Mouse (Mus musculus) hindbrain, embryonic 15.5 days (tissue): ENCODE results near the gene Caml. TPM values are rescaled to one million over a fixed set of nuclear protein-coding genes. Genes with fewer than 3 reads are reported as not detected.
A peak's percentile ranks its signal among the peaks of the same experiment; 100 is the strongest.
"Not testable (repeated sequence)": the region's sequence is repeated elsewhere in the genome, so short reads cannot be mapped to it uniquely, and the experiment has no call there.

Experiments
- ATAC-seq: fragments of 200-750 bp; cut with Nextera tagmentation; 2 replicates; pipeline ENCODE4 v1.8.0; 2017; ENCODE audit warnings: low read depth, moderate number of reproducible peaks, moderate TSS enrichment; ENCODE audit not compliant: low FRiP score
- H3K27ac ChIP-seq: fragments of 300-500 bp; sonication (generic); replicated peaks from 2 replicates; pipeline ENCODE4 v1.5.1; 2015; ENCODE audit warnings: mild to moderate bottlenecking, inconsistent platforms
- H3K27me3 ChIP-seq: fragments of 300-500 bp; sonication (generic); 2 replicates; pipeline ENCODE4 v1.6.1; 2015; ENCODE audit warnings: control low read depth, inconsistent platforms
- H3K36me3 ChIP-seq: fragments of 300-500 bp; sonication (generic); 2 replicates; pipeline ENCODE4 v1.6.1; 2015; ENCODE audit warnings: control low read depth, inconsistent platforms
- H3K4me1 ChIP-seq: fragments of 300-500 bp; sonication (generic); replicated peaks from 2 replicates; pipeline ENCODE4 v1.6.1; 2015; ENCODE audit warnings: control low read depth, inconsistent platforms
- H3K4me2 ChIP-seq: fragments of 300-500 bp; sonication (generic); 2 replicates; pipeline ENCODE4 v1.6.1; 2015; ENCODE audit warnings: moderate library complexity, mild to moderate bottlenecking, inconsistent platforms
- H3K4me3 ChIP-seq: fragments of 300-500 bp; sonication (generic); 2 replicates; pipeline ENCODE4 v1.5.1; 2015; ENCODE audit warnings: mild to moderate bottlenecking, inconsistent platforms
- H3K9ac ChIP-seq: fragments of 300-500 bp; sonication (generic); 2 replicates; pipeline ENCODE4 v1.6.1; 2015; ENCODE audit warnings: inconsistent platforms
- H3K9me3 ChIP-seq: fragments of 300-500 bp; sonication (generic); 2 replicates; pipeline ENCODE4 v1.6.1; 2016; ENCODE audit warnings: control low read depth, inconsistent platforms
- WGBS: fragments of 180-500 bp; shearing (Covaris S2); methylation state at CpG from one replicate; pipeline ENCODE4 v1.1.7; 2015; 5-methylcytosine and 5-hydroxymethylcytosine counted together
- polyA plus RNA-seq: library from polyadenylated mRNA; unstranded; fragments of >200 nt; fragmentation: Nextera tagmentation; extraction: Ambion mirVana; gene quantifications from 2 replicates; pipeline ENCODE4 v1.2.1, GENCODE M21; 2015

The Caml gene
- 98.6 and 103 TPM in 2 replicates for polyA plus RNA-seq

DNA sequence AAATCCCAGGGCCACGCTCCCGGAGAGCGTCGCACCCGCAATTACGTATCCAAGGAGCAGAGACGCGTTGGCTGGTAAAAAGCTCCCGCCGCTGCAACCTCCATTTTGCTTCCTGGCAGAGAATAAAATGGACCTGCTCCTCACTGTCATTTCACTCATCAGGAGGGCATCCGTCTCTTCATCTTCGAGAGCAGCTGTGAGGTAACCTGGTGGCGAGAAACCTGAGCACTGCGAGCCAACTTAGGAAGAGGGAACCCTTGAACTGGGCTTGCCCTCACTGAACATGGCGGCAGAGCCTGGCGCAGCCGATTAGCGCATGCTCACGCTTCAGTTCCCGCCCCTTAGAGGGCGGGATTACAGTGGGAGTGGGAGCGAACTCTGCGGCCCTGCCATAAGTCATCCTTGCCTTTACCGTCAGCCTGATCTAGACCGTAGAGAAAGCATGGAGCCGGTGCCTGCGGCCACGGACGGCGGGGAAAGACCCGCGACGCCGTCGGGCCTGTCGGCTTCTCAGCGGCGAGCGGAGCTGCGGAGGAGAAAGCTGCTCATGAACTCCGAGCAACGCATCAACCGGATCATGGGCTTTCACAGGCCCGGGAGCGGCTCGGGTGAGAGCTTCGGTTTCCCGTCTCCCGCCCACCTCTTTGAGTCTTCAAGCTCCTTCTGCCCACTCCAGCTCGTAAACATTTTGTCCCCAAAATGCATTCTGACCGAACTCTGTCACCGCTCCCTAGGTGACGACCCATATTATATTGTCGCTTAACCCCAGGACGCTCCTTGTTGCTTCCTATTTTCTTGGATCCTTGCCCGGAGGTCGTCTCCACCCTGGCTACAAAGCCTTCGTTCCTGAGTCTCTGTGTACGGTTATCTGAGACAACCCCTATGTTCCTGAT, at the start of gene Caml:
Caml (plus strand) TSS at position 357 of the 893 bp plus-strand sequence.
- Histone ChIP-seq H3K27me3 (no peaks in the 10 kb centered on the region), H3K9ac (peak within 1 kb of the TSS; percentile 91), H3K36me3 (peaks cover 12% of the 10 kb centered on the region; the same call in 1 of the 2 replicates), H3K4me3 (peak within 1 kb of the TSS; percentile 92), H3K27ac (peak within 1 kb of the TSS; percentile 93), H3K4me2 (peak within 1 kb of the TSS; percentile 66), H3K4me1 (peaks cover 40% of the 10 kb centered on the region), H3K9me3 (no peaks in the 10 kb centered on the region)
- WGBS = under 1% methylated on average over 59 of the region's 59 CpGs
- peak; percentile 98 for ATAC-seq

DNA sequence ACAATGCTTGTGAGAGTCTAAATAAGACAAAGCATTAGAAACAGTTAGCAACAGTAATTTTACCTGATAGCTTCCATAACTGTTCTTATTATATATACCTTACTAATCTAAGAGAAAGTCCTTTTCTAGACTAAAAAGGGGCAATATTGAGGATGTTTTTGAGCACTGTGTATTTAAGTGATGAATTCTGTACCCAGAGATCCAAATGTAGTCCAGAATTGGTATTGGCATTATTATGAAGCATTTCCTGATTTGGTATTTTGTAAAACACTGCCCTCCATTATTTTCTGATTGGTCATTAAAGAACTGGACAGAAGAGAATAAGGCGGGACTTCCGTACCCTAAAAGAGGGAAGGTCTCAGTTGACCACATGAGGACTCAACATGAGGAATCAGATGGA, 49.4 kb upstream of the Caml start, which contains the start of gene Tmed9:
Tmed9 (plus strand) TSS at position 301 of the 400 bp plus-strand sequence.
- ATAC-seq = no peak
- H3K4me3 ChIP-seq = no peak within 1 kb of the TSS
- 97% methylated on average over 2 of the region's 2 CpGs for WGBS
- H3K27me3 ChIP-seq = no peaks in the 10 kb centered on the region
- H3K9me3 ChIP-seq = no peaks in the 10 kb centered on the region
- no peak within 1 kb of the TSS for H3K27ac ChIP-seq
- no peaks in the 10 kb centered on the region for H3K36me3 ChIP-seq
- H3K4me1 ChIP-seq = peaks cover 24% of the 10 kb centered on the region
- no peak within 1 kb of the TSS for H3K9ac ChIP-seq
- H3K4me2 ChIP-seq = no peak within 1 kb of the TSS

DNA sequence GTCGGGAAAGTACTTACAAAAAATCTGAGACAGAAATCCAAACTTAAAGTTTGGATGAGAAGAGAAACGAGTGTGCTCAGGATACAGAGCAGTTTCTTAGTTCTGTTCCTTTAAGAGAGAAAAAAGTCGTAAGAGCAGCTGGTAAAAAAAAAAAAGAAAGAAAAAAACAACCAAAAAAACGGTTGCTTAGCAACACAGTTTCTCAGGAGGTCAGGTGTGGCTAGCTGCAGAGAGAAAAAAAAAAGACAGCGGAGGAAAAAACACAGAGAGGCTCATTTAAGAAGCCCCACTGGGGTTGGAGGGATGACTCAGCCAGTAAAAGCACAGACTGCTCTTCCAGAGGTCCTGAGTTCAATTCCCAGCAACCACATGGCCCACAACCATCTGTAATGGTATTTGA, 48.5 kb upstream of the Caml start:
- Histone ChIP-seq H3K4me3 (no peak overlapping the region), H3K9me3 (no peaks in the 10 kb centered on the region), H3K4me2 (no peak overlapping the region), H3K9ac (no peak overlapping the region), H3K27me3 (no peaks in the 10 kb centered on the region), H3K36me3 (no peaks in the 10 kb centered on the region), H3K4me1 (peaks cover 16% of the 10 kb centered on the region), H3K27ac (no peak overlapping the region)
- ATAC-seq = no peak
- 69% methylated on average over 5 of the region's 5 CpGs for WGBS

DNA sequence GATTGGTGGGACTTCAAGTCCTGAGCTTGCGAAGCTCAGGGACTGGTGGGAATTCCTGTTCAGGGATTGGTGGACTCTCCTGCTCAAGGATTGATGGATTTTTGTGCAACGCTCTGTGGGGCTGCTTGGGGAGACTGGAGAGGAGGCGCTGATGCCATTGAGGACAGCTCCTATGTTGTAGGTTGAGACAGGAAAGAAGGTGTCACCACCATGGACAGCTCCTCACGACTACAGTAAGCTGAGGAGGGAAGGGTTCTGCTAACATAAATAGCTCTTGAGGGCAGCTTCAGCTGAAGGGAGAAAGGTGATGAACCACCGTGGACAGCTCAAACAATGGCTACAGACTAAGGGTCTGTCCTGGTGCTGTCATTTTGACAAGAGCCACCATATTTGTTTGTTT, 46.9 kb upstream of the Caml start:
- Histone ChIP-seq H3K4me3 (no peak overlapping the region), H3K4me1 (peaks cover 10% of the 10 kb centered on the region), H3K4me2 (no peak overlapping the region), H3K9me3 (no peaks in the 10 kb centered on the region), H3K36me3 (no peaks in the 10 kb centered on the region), H3K27ac (no peak overlapping the region), H3K27me3 (no peaks in the 10 kb centered on the region), H3K9ac (no peak overlapping the region)
- 70% methylated on average over 5 of the region's 5 CpGs for WGBS
- ATAC-seq = no peak

DNA sequence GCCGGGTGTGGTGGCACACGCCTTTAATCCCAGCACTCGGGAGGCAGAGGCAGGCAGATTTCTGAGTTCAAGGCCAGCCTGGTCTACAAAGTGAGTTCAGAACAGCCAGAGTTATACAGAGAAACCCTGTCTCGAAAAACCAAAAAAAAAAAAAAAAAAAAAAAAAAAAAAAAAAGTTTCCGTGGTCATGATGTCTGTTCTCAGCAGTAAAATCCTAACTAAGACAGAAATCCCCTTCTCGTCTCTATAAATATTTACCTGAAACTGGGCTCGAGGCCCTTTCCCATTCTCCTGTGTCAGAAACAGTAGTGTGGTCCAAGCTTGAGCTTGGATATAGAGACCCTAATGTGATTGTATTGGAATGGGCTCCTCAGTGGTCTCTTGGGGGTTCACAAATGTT, 45.9 kb upstream of the Caml start:
- not testable (repeated sequence) for H3K4me1 ChIP-seq, H3K27me3 ChIP-seq, H3K4me2 ChIP-seq, H3K4me3 ChIP-seq, H3K9me3 ChIP-seq, H3K9ac ChIP-seq, ATAC-seq, H3K36me3 ChIP-seq, H3K27ac ChIP-seq
- 95% methylated on average over 7 of the region's 7 CpGs for WGBS

DNA sequence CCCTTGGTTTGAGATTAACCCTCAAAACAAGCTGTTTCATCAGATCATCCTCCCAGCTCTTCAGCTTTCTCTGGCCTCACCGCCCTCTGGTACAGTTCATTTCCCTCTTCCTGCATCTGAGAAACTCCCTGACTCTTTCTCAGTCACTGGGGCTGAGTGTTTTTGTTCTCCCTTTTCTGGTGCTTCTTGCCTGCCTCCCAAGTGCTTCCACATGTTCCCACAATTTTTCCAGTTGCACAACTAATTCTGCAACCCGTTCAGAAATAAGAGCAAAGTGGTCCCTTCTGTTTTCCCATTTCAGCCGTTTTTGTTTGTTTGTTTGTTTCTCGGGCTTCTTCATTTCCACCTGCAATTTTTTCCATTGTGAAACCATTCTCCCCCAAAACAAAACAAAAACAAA, 44.7 kb upstream of the Caml start:
- Histone ChIP-seq H3K9ac (no peak overlapping the region), H3K4me2 (no peak overlapping the region), H3K27me3 (no peaks in the 10 kb centered on the region), H3K4me3 (no peak overlapping the region), H3K9me3 (no peaks in the 10 kb centered on the region), H3K36me3 (no peaks in the 10 kb centered on the region), H3K4me1 (no peaks in the 10 kb centered on the region), H3K27ac (no peak overlapping the region)
- no peak for ATAC-seq
- 81% methylated on average over 4 of the region's 4 CpGs for WGBS

DNA sequence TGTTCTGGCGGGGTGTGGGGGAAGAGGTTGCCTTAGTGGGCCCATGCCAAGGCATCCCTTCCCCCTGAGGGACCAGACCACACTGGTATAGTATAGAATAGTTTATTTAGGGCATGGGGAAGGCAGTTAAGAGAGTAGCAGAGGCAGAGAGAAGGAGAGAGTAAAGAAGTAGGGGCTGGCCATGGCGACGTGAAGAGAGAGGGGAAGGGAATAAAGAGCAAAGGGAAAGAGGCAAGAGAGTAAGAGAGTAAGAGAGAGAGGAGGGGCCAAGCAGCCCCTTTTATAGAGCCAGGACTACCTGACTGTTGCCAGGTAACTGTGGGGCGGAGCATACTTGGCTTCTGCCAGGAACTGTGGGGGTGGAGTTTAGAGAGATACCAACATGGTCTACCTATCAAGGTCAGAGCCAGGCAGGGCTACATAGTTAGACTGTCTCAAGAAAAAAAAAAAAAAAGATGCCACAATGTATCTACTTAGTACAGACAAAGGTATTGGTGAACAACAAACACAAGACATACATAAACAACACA, 30.8 kb upstream of the Caml start:
- no peak overlapping the region for H3K4me3 ChIP-seq
- H3K4me2 ChIP-seq = peak overlapping the region; percentile 74; the same call in 1 of the 2 replicates
- no peaks in the 10 kb centered on the region for H3K9me3 ChIP-seq
- 74% methylated on average over 4 of the region's 4 CpGs for WGBS
- H3K4me1 ChIP-seq = peaks cover 24% of the 10 kb centered on the region
- no peak for ATAC-seq
- H3K27me3 ChIP-seq = no peaks in the 10 kb centered on the region
- peak overlapping the region; percentile 87; the same call in 1 of the 2 replicates for H3K27ac ChIP-seq
- no peak overlapping the region for H3K9ac ChIP-seq
- peaks cover 25% of the 10 kb centered on the region for H3K36me3 ChIP-seq

DNA sequence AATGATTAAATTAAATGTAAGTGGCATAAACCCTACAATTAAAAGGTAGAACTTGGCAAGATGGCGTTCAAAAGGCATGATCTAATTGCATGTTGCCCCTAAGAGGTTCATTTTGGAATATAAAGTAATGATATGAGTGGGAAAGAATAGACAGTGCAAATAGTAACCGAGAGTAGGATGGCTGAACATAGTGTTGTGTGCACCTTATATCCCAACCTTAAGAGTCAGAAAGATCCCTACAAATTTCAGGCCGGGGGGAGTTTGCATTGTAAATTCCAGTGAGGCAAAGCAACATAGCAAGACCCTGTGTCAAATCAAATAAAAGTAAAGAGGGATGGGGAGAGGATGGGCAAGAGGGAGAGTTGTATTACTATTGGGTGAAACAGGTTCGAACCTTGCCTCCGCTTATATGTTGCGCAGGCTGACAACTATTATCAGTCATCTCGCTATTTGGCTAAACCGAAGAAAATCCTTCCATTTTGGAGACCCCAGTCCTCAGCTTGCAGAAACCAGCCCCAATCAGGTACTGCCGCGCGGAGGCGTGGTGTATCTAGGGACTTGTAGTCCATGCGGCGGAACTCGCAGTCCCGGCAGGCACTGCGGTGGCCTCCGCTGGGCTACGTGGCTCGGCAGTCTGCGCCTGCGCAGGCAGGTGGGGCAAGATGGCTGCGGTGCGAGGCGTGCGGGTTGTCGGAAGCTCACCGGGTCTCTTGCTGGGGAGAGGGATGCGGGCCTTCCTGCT, 30.1 kb upstream of the Caml start:
- ATAC-seq = peak; percentile 99
- 5% methylated on average over 29 of the region's 29 CpGs for WGBS
- Histone ChIP-seq H3K36me3 (peaks cover 31% of the 10 kb centered on the region), H3K4me2 (peak overlapping the region; percentile 74), H3K27me3 (no peaks in the 10 kb centered on the region), H3K27ac (peak overlapping the region; percentile 87), H3K9me3 (no peaks in the 10 kb centered on the region), H3K4me1 (peaks cover 24% of the 10 kb centered on the region), H3K9ac (peak overlapping the region; percentile 79), H3K4me3 (peak overlapping the region; percentile 82)

DNA sequence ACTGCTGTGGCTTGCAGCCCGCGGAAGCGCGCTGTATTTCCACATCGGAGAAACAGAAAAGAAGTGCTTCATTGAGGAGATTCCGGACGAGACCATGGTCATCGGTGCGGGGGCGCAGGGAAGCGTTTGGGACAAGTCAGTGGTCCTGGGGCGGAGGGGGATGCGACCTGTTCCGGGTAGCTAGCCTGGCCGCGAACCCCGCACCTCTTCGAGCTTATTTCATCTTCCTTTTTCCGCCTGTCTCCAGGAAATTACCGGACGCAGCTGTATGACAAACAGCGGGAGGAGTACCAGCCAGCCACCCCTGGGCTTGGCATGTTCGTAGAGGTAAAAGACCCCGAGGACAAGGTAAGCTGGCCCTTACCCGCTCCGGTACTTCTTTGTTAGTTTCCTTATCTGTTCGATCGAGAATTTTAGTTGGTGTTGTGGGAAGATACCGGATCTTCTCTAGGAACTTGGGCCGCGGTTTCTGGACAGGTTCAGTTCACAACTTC, 29.5 kb upstream of the Caml start:
- ATAC-seq = peak; percentile 67
- Histone ChIP-seq H3K4me1 (peaks cover 24% of the 10 kb centered on the region), H3K4me3 (peak overlapping the region; percentile 82), H3K27me3 (no peaks in the 10 kb centered on the region), H3K9me3 (no peaks in the 10 kb centered on the region), H3K27ac (peak overlapping the region; percentile 87), H3K9ac (peak overlapping the region; percentile 79), H3K36me3 (peaks cover 36% of the 10 kb centered on the region), H3K4me2 (peak overlapping the region; percentile 74)
- WGBS = 1% methylated on average over 31 of the region's 31 CpGs

DNA sequence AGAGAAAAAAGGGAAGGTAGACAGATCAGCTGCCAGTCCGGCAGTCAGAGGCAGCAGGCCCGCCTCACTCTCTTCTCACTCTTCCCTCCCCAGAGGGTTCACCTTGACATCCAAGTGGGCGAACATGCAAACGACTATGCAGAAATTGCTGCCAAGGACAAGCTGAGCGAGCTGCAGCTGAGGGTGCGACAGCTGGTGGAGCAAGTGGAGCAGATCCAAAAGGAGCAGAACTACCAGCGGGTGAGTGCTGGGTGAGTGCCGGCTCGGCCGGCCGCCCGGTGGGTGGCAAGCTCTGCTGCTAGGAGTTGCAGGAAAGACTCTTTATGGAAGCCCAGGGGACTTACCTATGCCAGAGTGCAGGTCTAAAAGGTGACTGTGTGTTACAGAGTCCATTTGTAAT, 27.4 kb upstream of the Caml start:
- H3K27ac ChIP-seq = no peak overlapping the region
- ATAC-seq = no peak
- H3K4me2 ChIP-seq = no peak overlapping the region
- peaks cover 36% of the 10 kb centered on the region for H3K36me3 ChIP-seq
- H3K27me3 ChIP-seq = no peaks in the 10 kb centered on the region
- 73% methylated on average over 12 of the region's 12 CpGs for WGBS
- H3K4me1 ChIP-seq = peaks cover 31% of the 10 kb centered on the region
- H3K9me3 ChIP-seq = no peaks in the 10 kb centered on the region
- H3K4me3 ChIP-seq = no peak overlapping the region
- no peak overlapping the region for H3K9ac ChIP-seq

DNA sequence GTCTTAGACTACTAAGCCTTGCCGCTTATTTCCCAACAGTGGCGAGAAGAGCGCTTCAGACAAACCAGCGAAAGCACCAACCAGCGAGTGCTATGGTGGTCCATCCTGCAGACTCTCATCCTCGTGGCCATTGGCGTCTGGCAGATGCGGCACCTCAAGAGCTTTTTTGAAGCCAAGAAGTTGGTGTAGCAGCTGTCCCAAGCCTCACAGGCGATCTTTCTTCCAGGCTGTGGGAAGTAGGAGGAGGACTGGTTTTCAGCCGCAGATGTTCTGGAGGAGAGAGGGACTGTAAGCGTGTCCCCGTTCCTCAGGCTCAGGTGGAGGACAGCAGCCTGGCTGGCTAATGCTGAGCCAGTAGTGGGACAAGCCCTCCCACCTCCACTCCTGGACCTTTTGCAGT, 26.0 kb upstream of the Caml start:
- no peak for ATAC-seq
- H3K4me2 ChIP-seq = no peak overlapping the region
- no peak overlapping the region for H3K9ac ChIP-seq
- 96% methylated on average over 12 of the region's 12 CpGs for WGBS
- no peaks in the 10 kb centered on the region for H3K9me3 ChIP-seq
- no peak overlapping the region for H3K27ac ChIP-seq
- H3K27me3 ChIP-seq = no peaks in the 10 kb centered on the region
- peaks cover 45% of the 10 kb centered on the region for H3K4me1 ChIP-seq
- peaks cover 36% of the 10 kb centered on the region for H3K36me3 ChIP-seq
- no peak overlapping the region for H3K4me3 ChIP-seq
